Mouse (Mus musculus): Measurements from ENCODE around the gene Abcc5. TPM values are rescaled to one million over a fixed set of nuclear protein-coding genes. Genes with fewer than 3 reads are reported as not detected.
"Not testable (repeated sequence)": the region's sequence is repeated elsewhere in the genome, so short reads cannot be mapped to it uniquely, and the experiment has no call there.

Abcc5 gene
- polyA plus RNA-seq, 1 experiment from 2014 or later: 131 TPM

DNA sequence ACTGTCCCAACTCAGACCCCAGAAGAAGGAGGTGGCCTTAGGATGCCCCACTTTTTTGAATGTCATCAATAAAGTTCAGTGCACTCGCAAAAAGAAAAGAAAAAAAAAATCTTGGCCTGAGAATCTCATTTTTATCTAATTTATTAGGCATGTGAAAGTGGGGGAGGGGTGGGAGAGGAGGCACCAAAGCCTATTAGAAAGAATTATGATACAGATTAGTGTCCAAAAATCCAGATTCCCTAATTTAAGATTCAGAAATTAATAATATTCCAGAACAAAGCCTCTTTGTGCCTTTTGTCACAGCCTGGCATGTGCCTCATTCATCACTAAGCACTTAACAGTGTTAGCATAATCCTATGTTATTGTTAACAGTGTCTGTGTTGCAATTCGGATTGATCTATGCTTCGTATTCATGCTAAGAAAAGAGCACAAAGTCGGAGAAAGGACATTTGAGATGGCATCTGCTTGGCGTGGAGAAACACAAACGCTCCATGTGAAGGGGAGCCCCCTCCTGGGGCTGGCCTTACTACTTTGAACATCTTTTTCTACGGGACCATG is 18.7 kb upstream of the Abcc5 start:
- H3K4me1 ChIP-seq: no peaks in the 10 kb centered on the region
- no peak overlapping the region for H3K9ac ChIP-seq
- no peaks in the 10 kb centered on the region for H3K27me3 ChIP-seq (replicated peaks)
- WGBS: 41% methylated on average over 7 of the region's 7 CpGs
- H3K4me2 ChIP-seq (replicated peaks): no peak overlapping the region
- ATAC-seq (ENCODE audit: low FRiP score, low read depth): no peak
- H3K27ac ChIP-seq: no peak overlapping the region
- H3K4me3 ChIP-seq: no peak overlapping the region
- no peaks in the 10 kb centered on the region for H3K36me3 ChIP-seq
- H3K9me3 ChIP-seq: no peaks in the 10 kb centered on the region

DNA sequence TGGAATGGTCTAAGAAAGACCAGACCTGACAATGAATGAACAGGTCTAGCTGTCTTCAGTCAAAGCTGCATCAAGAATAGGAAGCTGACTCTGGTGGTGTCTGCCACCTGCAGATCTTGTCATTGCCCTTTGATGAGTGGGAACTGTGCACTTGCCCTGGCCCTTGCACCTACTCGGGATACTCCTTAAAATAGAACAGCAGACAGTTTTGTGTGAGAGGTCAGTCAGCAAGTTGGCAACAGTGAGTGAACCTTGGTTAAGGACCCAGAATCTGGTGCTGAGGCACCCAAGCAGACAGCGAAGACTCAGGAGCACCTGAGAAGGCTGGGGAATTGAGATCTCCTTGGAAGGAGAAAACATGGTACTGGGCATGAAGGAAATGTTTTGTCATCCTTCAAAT is 16.7 kb upstream of the Abcc5 start:
- no peak for ATAC-seq (ENCODE audit: low FRiP score, low read depth)
- Histone ChIP-seq H3K27me3 (replicated peaks) (no peaks in the 10 kb centered on the region), H3K4me3 (no peak overlapping the region), H3K27ac (no peak overlapping the region), H3K9ac (no peak overlapping the region), H3K4me1 (no peaks in the 10 kb centered on the region), H3K4me2 (replicated peaks) (no peak overlapping the region), H3K36me3 (no peaks in the 10 kb centered on the region), H3K9me3 (no peaks in the 10 kb centered on the region)
- WGBS: 82% methylated on average over 2 of the region's 2 CpGs

DNA sequence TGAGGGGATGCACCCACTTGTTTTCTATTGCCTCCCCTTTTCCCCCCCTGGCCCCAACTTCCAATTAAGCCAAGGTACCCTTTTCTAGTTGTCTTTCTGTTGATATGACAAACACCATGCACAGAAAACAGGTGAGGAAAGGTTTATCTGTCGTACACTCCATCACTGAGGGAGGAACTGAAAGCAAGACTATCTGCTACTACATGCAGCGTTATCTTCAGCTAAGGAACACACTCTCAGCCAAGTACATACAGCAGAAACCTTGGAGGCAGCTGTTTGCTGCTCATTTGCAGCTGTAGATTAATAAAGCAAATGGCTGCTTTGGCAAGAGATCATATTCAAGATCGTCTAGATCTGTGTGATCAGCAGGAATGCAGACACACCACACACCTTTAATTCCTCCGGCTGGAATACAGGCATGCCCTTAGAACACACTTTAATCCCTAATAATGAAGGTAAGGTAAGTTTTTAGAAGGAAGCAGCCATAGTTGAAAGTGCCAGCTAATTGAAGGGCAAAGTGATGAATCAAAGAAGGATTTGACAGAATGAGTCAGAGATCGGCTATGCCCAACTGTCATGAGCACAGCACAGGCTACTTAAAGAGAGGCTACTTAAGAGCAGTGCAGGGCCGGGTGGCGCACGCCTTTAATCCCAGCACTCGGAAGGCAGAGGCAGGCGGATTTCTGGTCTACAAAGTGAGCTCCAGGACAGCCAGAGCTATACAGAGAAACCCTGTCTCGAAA is 12.7 kb upstream of the Abcc5 start:
- Histone ChIP-seq H3K4me3 (no peak overlapping the region), H3K4me2 (replicated peaks) (no peak overlapping the region), H3K36me3 (no peaks in the 10 kb centered on the region), H3K27ac (no peak overlapping the region), H3K9ac (no peak overlapping the region), H3K4me1 (no peaks in the 10 kb centered on the region), H3K9me3 (no peaks in the 10 kb centered on the region), H3K27me3 (replicated peaks) (no peaks in the 10 kb centered on the region)
- WGBS: 87% methylated on average over 11 of the region's 11 CpGs
- no peak for ATAC-seq (ENCODE audit: low FRiP score, low read depth)

DNA sequence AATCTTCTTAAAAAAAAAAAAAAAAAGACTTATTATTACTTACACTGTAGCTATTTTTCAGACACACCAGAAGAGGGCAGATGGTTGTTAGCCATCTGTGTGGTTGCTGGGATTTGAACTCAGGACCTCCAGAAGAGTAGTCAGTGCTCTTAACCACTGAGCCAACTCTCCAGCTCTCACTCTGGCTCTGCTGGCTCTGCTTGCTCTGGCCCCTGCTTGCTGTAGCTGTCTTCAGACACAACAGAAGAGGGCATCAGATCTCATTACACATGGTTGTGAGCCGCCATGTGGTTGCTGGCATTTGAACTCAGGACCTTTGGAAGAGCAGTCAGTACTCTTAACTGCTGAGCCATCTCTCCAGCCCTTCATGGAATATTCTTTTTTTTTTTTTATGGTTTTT is 11.9 kb upstream of the Abcc5 start:
- not testable (repeated sequence) for H3K27ac ChIP-seq; H3K4me2 ChIP-seq (replicated peaks); ATAC-seq (ENCODE audit: low FRiP score, low read depth); H3K27me3 ChIP-seq (replicated peaks); H3K9ac ChIP-seq; H3K4me3 ChIP-seq; H3K4me1 ChIP-seq; H3K9me3 ChIP-seq; H3K36me3 ChIP-seq
- WGBS: 91% methylated on average over 1 of the region's 1 CpGs

DNA sequence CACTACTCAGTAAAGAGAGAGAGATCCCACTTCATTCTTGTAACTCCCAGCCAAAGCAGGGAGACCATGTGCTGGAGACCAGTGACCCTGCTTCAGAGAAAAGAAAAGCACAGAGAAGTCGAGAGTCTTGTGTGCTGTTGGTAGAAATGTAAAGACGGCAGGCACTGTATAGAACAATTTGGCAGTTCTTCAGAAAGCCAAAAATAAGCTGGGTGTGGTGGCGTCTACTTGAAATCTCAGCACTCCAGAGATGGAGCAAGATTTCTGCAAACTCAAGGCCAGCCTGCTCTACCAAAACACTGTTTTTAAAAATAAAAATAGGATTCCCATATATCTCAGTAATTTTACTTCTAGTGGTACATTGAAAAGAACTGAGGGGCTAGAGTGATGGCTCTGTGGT is 10.1 kb upstream of the Abcc5 start:
- no peak for ATAC-seq (ENCODE audit: low FRiP score, low read depth)
- no peaks in the 10 kb centered on the region for H3K9me3 ChIP-seq

DNA sequence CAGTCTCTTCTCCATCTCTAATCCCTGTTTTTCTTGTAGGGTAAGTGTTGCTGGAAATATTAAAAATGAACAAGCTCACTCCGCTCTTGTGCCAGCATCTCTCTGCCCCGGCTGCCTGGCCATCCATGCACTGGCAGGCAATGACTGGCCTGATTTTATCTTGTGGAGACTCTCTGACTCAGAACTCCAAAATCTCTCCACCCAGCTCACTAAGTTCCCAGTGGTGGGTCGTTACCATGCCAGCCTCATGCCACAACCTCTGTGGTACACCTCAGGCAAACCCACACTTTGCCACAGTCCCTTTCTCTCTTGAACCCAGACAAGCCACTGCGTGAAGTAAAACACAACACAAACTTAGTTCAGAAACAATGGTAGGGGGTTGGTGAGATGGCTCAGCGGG is 3.1 kb upstream of the Abcc5 start:
- Histone ChIP-seq H3K36me3 (no peaks in the 10 kb centered on the region), H3K4me2 (replicated peaks) (no peak overlapping the region), H3K27ac (no peak overlapping the region), H3K9ac (no peak overlapping the region), H3K4me3 (no peak overlapping the region), H3K4me1 (peaks cover 12% of the 10 kb centered on the region), H3K9me3 (no peaks in the 10 kb centered on the region), H3K27me3 (replicated peaks) (no peaks in the 10 kb centered on the region)
- ATAC-seq (ENCODE audit: low FRiP score, low read depth): no peak
- WGBS: 86% methylated on average over 5 of the region's 5 CpGs

More for the DNA sequence above, 10.1 kb upstream of the Abcc5 start:
- H3K27me3 ChIP-seq (replicated peaks): no peaks in the 10 kb centered on the region
- no peaks in the 10 kb centered on the region for H3K36me3 ChIP-seq
- 81% methylated on average over 3 of the region's 3 CpGs for WGBS
- H3K9ac ChIP-seq: no peak overlapping the region
- no peak overlapping the region for H3K4me2 ChIP-seq (replicated peaks)
- H3K27ac ChIP-seq: no peak overlapping the region
- H3K4me1 ChIP-seq: no peaks in the 10 kb centered on the region
- H3K4me3 ChIP-seq: no peak overlapping the region

DNA sequence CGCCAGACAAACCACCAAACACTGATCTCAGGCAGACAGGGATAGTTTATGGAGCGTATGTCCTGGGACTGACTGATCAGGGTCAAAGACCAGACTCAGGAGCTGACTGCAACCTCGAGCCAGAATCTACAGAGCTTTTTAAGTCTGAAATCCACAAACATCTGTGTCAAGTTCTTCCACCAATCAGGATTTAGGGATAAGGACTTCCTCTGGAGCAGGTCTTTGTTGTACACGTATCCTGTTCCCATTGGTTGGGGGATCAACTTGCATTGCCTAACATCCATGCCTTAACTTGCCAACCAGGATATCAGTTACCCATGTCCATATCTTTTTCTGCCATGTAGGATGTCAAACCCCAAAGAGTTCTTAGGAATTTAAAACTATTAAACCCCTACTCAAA is 1.4 kb upstream of the Abcc5 start:
- WGBS: 82% methylated on average over 4 of the region's 4 CpGs
- Histone ChIP-seq H3K36me3 (no peaks in the 10 kb centered on the region), H3K27ac (no peak overlapping the region), H3K4me3 (no peak overlapping the region), H3K9ac (no peak overlapping the region), H3K9me3 (no peaks in the 10 kb centered on the region), H3K4me2 (replicated peaks) (no peak overlapping the region), H3K4me1 (peaks cover 14% of the 10 kb centered on the region), H3K27me3 (replicated peaks) (no peaks in the 10 kb centered on the region)
- no peak for ATAC-seq (ENCODE audit: low FRiP score, low read depth)

DNA sequence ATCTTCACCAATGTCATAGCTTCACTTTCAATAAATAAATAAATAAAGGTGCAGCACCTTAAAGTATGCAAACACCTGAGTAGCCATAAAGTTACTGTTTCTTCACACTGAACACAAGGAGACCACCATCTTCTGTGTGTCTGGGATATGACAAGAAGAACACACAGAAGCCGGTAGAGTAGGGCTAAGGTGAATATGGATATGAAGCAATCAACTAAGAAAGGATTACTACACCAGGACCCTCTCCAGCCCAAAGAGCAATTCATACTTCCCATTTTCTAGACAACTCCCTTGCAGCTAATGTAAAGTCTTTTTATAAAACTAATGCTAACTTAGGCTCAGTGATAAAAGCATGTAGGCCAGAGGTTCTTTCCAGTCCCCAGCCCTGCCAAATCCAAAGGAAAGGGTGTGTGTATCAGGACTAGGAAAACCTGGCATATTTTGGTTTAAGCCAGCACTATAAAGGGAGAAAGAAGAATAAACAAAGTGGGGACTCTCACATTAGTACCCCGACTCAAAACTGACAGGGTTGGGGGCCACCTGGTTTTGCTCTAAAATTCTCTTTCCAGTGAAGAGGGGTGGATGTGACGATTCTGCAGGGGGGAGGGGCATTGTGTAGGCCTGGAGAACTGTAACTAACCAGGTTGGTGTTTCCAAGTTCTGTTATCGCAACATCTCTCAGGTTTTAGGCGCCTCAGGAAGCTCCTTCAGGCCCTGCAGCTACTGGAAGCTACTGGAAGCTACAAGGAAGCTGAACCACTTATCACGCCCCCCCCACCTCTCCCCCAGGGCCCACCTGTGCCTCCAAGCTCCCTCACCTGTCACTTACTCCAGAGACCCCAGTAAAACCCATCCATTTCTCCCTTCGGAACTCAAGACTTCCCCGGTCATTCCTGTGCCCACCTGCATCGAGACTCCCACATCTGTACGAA is 1.2 kb downstream of the Abcc5 start:
- Histone ChIP-seq H3K36me3 (peaks cover 17% of the 10 kb centered on the region), H3K9ac (peak overlapping the region; percentile 73), H3K4me1 (peaks cover 14% of the 10 kb centered on the region), H3K9me3 (no peaks in the 10 kb centered on the region), H3K27me3 (replicated peaks) (no peaks in the 10 kb centered on the region), H3K4me2 (replicated peaks) (peak overlapping the region; percentile 62), H3K4me3 (peak overlapping the region; percentile 59), H3K27ac (no peak overlapping the region)
- no peak for ATAC-seq (ENCODE audit: low FRiP score, low read depth)
- 57% methylated on average over 10 of the region's 10 CpGs for WGBS

DNA sequence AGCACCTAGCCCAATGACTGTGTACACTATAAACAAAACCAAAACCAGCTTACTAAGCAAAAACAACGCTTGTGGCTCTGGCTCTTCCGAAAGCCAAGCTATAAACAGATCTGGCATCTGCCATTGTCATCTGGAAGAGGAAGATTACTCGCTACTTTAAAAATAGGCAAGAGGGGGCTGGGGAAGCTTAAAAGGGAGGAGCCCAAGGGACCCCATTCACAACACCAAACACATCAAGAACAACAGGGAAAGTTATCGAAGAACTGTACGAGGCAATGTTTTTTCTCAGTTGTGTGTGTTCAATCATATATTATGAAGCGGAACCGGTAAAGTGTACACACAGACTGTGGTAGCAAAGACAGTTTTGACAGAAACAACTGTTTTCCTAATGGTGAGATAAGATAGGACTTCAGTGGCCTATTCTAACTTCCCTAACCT is 1.9 kb downstream of the Abcc5 start:
- Histone ChIP-seq H3K9ac (no peak overlapping the region), H3K4me3 (no peak overlapping the region), H3K36me3 (peaks cover 21% of the 10 kb centered on the region), H3K27ac (no peak overlapping the region), H3K27me3 (replicated peaks) (no peaks in the 10 kb centered on the region), H3K9me3 (no peaks in the 10 kb centered on the region), H3K4me1 (peaks cover 14% of the 10 kb centered on the region), H3K4me2 (replicated peaks) (peak overlapping the region; percentile 62; the same call in 1 of the 2 replicates)
- no peak for ATAC-seq (ENCODE audit: low FRiP score, low read depth)
- 88% methylated on average over 7 of the region's 7 CpGs for WGBS

DNA sequence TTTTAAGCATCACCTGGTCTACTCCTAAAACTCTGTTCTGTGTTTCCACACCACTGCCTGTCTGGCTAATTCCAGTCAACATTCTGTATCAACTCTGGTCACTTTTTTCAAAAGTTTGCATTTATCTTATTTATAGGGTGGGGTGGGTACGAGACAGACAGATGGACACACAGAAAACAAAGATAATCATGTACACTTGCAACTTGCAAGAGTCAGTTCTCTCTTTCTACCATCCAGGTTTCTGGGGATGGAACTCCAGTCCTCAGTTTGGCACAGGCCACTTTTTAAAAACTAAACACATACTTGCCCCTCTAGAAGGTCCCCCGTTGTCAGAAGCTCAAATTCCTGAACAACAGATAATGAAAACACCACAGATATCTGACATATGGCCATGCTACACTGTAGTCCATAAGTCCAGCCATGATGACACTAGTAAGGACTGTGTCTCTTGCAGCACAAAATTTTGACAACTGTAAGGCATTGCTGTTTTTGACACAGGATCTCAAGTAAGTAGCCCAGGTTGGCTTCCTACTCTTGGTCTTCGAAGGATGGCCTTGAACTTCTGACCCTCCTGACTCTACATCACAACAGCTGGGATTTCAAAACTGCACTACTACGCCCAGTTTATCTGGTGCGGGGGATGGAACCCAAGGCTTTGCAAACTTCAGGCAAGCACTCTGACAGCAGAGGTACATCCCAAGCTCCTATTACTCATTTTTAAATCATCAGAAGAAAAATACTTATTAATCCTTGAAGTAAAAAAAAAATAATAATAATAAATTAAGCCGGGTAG is 3.1 kb downstream of the Abcc5 start:
- ATAC-seq (ENCODE audit: low FRiP score, low read depth): no peak
- 89% methylated on average over 6 of the region's 6 CpGs for WGBS
- Histone ChIP-seq H3K9ac (no peak overlapping the region), H3K9me3 (no peaks in the 10 kb centered on the region), H3K4me1 (peaks cover 14% of the 10 kb centered on the region), H3K36me3 (peaks cover 27% of the 10 kb centered on the region), H3K27ac (no peak overlapping the region), H3K27me3 (replicated peaks) (no peaks in the 10 kb centered on the region), H3K4me3 (no peak overlapping the region), H3K4me2 (replicated peaks) (no peak overlapping the region)

DNA sequence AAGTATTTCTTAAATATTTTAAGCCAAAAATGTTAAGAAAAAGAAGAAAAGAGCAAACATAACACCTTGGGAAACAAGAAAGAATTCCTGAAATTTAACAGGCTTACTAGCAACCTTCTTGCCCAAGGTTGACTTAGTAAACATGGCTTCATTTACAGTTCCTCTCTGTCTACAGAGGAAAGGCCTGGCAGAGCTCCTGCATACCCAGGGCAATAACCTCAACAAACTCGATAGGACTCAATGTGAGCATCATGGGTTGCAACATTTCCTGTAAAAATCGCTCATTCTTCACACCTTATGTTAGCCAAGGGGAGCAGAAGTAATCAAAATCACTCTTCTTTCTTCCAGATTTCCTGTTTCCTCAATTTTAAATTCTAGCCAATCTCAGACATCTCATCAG is 8.1 kb downstream of the Abcc5 start:
- 88% methylated on average over 2 of the region's 2 CpGs for WGBS
- Histone ChIP-seq H3K4me3 (no peak overlapping the region), H3K36me3 (peaks cover 32% of the 10 kb centered on the region), H3K9ac (no peak overlapping the region), H3K4me1 (no peaks in the 10 kb centered on the region), H3K9me3 (no peaks in the 10 kb centered on the region), H3K4me2 (replicated peaks) (no peak overlapping the region), H3K27ac (no peak overlapping the region), H3K27me3 (replicated peaks) (no peaks in the 10 kb centered on the region)
- no peak for ATAC-seq (ENCODE audit: low FRiP score, low read depth)

DNA sequence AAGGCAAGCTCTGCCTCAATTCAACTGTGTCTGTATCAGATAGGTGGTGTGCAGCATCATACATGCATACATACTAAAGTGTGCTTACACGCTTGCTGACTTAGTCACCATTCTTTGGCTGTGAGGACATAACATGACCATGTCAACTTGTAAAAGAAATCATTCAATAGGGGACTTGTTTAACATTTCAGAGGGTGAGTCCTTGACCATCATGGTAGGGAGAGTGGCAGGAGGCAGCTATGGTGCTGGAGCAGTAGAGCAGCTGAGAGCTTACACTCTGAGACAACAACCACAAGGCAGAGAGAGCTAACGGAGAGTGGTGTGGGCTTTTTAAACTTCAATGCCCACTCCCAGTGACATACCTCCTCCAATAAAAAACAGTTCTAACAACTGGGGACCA is 9.9 kb downstream of the Abcc5 start:
- no peak for ATAC-seq (ENCODE audit: low FRiP score, low read depth)
- Histone ChIP-seq H3K9me3 (no peaks in the 10 kb centered on the region), H3K27ac (no peak overlapping the region), H3K36me3 (peaks cover 24% of the 10 kb centered on the region), H3K4me2 (replicated peaks) (no peak overlapping the region), H3K9ac (no peak overlapping the region), H3K4me3 (no peak overlapping the region), H3K4me1 (no peaks in the 10 kb centered on the region), H3K27me3 (replicated peaks) (no peaks in the 10 kb centered on the region)
- WGBS: 89% methylated on average over 2 of the region's 2 CpGs

Measured in neural tube, embryonic 12.5 days (tissue).